Mouse (Mus musculus): ENCODE results near the gene Bsx. TPM values are rescaled to one million over a fixed set of nuclear protein-coding genes. Genes with fewer than 3 reads are reported as not detected.

Bsx gene
- polyA plus RNA-seq, 1 experiment = 0.04 TPM

GRCm38 (mm10) chr9:40878291-40878945, 4.5 kb downstream of the Bsx start:
- no peak for DNase-seq
- no peak for TF ChIP-seq POLR2A (IDR thresholded peaks at IDR 0.05; ENCODE audit: borderline replicate concordance, extremely low read depth, low read depth, low read length)
- TF ChIP-seq CTCF (IDR thresholded peaks at IDR 0.05; ENCODE audit: insufficient read depth, low read length) = no peak
- Histone ChIP-seq H3K4me3 (replicated peaks; ENCODE audit: extremely low read depth, low read depth, low read length) (no peak overlapping the region), H3K4me1 (ENCODE audit: control insufficient read depth, insufficient read depth, low read length) (peaks cover 3% of the 10 kb centered on the region; the same call in 1 of the 2 replicates)
- WGBS = 3% methylated on average over 32 of the region's 32 CpGs

GRCm38 (mm10) chr9:40878998-40879397, 5.1 kb downstream of the Bsx start:
- Histone ChIP-seq H3K4me1 (ENCODE audit: control insufficient read depth, insufficient read depth, low read length) (peaks cover 3% of the 10 kb centered on the region; the same call in 1 of the 2 replicates), H3K4me3 (replicated peaks; ENCODE audit: extremely low read depth, low read depth, low read length) (no peak overlapping the region)
- TF ChIP-seq CTCF (IDR thresholded peaks at IDR 0.05; ENCODE audit: insufficient read depth, low read length) (no peak), POLR2A (IDR thresholded peaks at IDR 0.05; ENCODE audit: borderline replicate concordance, extremely low read depth, low read depth, low read length) (no peak)
- DNase-seq = no peak
- 2% methylated on average over 14 of the region's 14 CpGs for WGBS

GRCm38 (mm10) chr9:40885669-40886068, 11.7 kb downstream of the Bsx start:
- TF ChIP-seq CTCF (IDR thresholded peaks at IDR 0.05; ENCODE audit: insufficient read depth, low read length) = no peak
- Histone ChIP-seq H3K4me3 (replicated peaks; ENCODE audit: extremely low read depth, low read depth, low read length) (no peak overlapping the region), H3K4me1 (ENCODE audit: control insufficient read depth, insufficient read depth, low read length) (no peaks in the 10 kb centered on the region)
- WGBS = 51% methylated on average over 10 of the region's 10 CpGs
- no peak for DNase-seq

GRCm38 (mm10) chr9:40889389-40889788, 15.5 kb downstream of the Bsx start:
- TF ChIP-seq POLR2A (IDR thresholded peaks at IDR 0.05; ENCODE audit: borderline replicate concordance, extremely low read depth, low read depth, low read length) = no peak
- TF ChIP-seq CTCF (IDR thresholded peaks at IDR 0.05; ENCODE audit: insufficient read depth, low read length) = no peak
- H3K4me3 ChIP-seq (replicated peaks; ENCODE audit: extremely low read depth, low read depth, low read length) = no peak overlapping the region
- no peaks in the 10 kb centered on the region for H3K4me1 ChIP-seq (ENCODE audit: control insufficient read depth, insufficient read depth, low read length)
- 49% methylated on average over 12 of the region's 12 CpGs for WGBS
- DNase-seq = no peak

- TF ChIP-seq CTCF (IDR thresholded peaks at IDR 0.05; ENCODE audit: insufficient read depth, low read length) = no peak
- no peak for TF ChIP-seq POLR2A (IDR thresholded peaks at IDR 0.05; ENCODE audit: borderline replicate concordance, extremely low read depth, low read depth, low read length)
- Histone ChIP-seq H3K4me1 (ENCODE audit: control insufficient read depth, insufficient read depth, low read length) (no peaks in the 10 kb centered on the region), H3K4me3 (replicated peaks; ENCODE audit: extremely low read depth, low read depth, low read length) (no peak overlapping the region)
- WGBS = 74% methylated on average over 6 of the region's 6 CpGs
- no peak for DNase-seq
These were observed 18.5 kb downstream of the Bsx start for GRCm38 (mm10) chr9:40892456-40892855.

GRCm38 (mm10) chr9:40907413-40907812, 33.5 kb downstream of the Bsx start:
- WGBS = 40% methylated on average over 8 of the region's 8 CpGs

GRCm38 (mm10) chr9:40908411-40908810, 34.5 kb downstream of the Bsx start:
- no peak for DNase-seq
- WGBS = 81% methylated on average over 8 of the region's 8 CpGs

More at GRCm38 (mm10) chr9:40907413-40907812, 33.5 kb downstream of the Bsx start:
- TF ChIP-seq POLR2A (IDR thresholded peaks at IDR 0.05; ENCODE audit: borderline replicate concordance, extremely low read depth, low read depth, low read length) (no peak), CTCF (IDR thresholded peaks at IDR 0.05; ENCODE audit: insufficient read depth, low read length) (no peak)
- Histone ChIP-seq H3K4me3 (replicated peaks; ENCODE audit: extremely low read depth, low read depth, low read length) (no peak overlapping the region), H3K4me1 (ENCODE audit: control insufficient read depth, insufficient read depth, low read length) (no peaks in the 10 kb centered on the region)
- DNase-seq = no peak

GRCm38 (mm10) chr9:40908915-40909314, 35.0 kb downstream of the Bsx start:
- no peak for TF ChIP-seq POLR2A (IDR thresholded peaks at IDR 0.05; ENCODE audit: borderline replicate concordance, extremely low read depth, low read depth, low read length)
- no peak for TF ChIP-seq CTCF (IDR thresholded peaks at IDR 0.05; ENCODE audit: insufficient read depth, low read length)
- 84% methylated on average over 7 of the region's 7 CpGs for WGBS
- H3K4me1 ChIP-seq (ENCODE audit: control insufficient read depth, insufficient read depth, low read length) = no peaks in the 10 kb centered on the region
- DNase-seq = no peak
- no peak overlapping the region for H3K4me3 ChIP-seq (replicated peaks; ENCODE audit: extremely low read depth, low read depth, low read length)

More at GRCm38 (mm10) chr9:40908411-40908810, 34.5 kb downstream of the Bsx start:
- TF ChIP-seq CTCF (IDR thresholded peaks at IDR 0.05; ENCODE audit: insufficient read depth, low read length) = no peak
- TF ChIP-seq POLR2A (IDR thresholded peaks at IDR 0.05; ENCODE audit: borderline replicate concordance, extremely low read depth, low read depth, low read length) = no peak
- no peaks in the 10 kb centered on the region for H3K4me1 ChIP-seq (ENCODE audit: control insufficient read depth, insufficient read depth, low read length)
- no peak overlapping the region for H3K4me3 ChIP-seq (replicated peaks; ENCODE audit: extremely low read depth, low read depth, low read length)

GRCm38 (mm10) chr9:40917871-40918613, 44.1 kb downstream of the Bsx start:
- no peak overlapping the region for H3K4me3 ChIP-seq (replicated peaks; ENCODE audit: extremely low read depth, low read depth, low read length)
- 57% methylated on average over 12 of the region's 12 CpGs for WGBS
- no peak for TF ChIP-seq POLR2A (IDR thresholded peaks at IDR 0.05; ENCODE audit: borderline replicate concordance, extremely low read depth, low read depth, low read length)
- TF ChIP-seq CTCF (IDR thresholded peaks at IDR 0.05; ENCODE audit: insufficient read depth, low read length) = no peak
- H3K4me1 ChIP-seq (ENCODE audit: control insufficient read depth, insufficient read depth, low read length) = no peaks in the 10 kb centered on the region
- no peak for DNase-seq
